Mouse (Mus musculus) CH12.LX (cell line): ENCODE measurements at regions not wholly inside any gene's neighbourhood (a gene's known extent, or its start where the extent isn't known, plus 50 kb on each side); places are given as distances from the start of the nearest gene placed in this dataset.

Source experiments
- DNase-seq: peaks from one replicate; pipeline ENCODE4 v3.0.0-alpha.2; 2013; ENCODE audit errors: extremely low read depth
- H3K27ac ChIP-seq: 2 replicates; pipeline ENCODE4 v1.5.1; 2012; ENCODE audit warnings: low read depth, mild to moderate bottlenecking, control low read depth, moderate library complexity; ENCODE audit not compliant: insufficient read depth
- H3K27me3 ChIP-seq: replicated peaks from 2 replicates; pipeline ENCODE3; 2012; ENCODE audit warnings: inconsistent platforms
- H3K36me3 ChIP-seq, 2 experiments: replicated peaks in 1 of 2; 2 replicates each; pipeline versions ENCODE3 to v1.6.1; 2012; ENCODE audit warnings: inconsistent platforms in 1 of 2, low read length in 1 of 2, mild to moderate bottlenecking in 1 of 2, mixed read lengths in 1 of 2, moderate library complexity in 1 of 2; ENCODE audit not compliant: control insufficient read depth in 1 of 2, insufficient read depth in 1 of 2
- H3K4me1 ChIP-seq, 2 experiments: 2 replicates each; pipeline ENCODE4 v1.6.1; 2012; ENCODE audit warnings: inconsistent platforms in 1 of 2, moderate library complexity in 1 of 2; ENCODE audit not compliant: insufficient read depth in 2 of 2, control insufficient read depth in 1 of 2
- H3K4me2 ChIP-seq: 2 replicates; pipeline ENCODE4 v1.6.1; 2012; ENCODE audit warnings: low read depth, mild to moderate bottlenecking, control low read depth; ENCODE audit not compliant: poor library complexity, insufficient read depth, severe bottlenecking
- H3K4me3 ChIP-seq, 3 experiments: fragments of 150-350 bp in 1 of 3; sonication (generic) in 1 of 3; replicated peaks in 1 of 3; 2 replicates each; pipeline versions ENCODE3 to v1.5.1; 2011 to 2012; ENCODE audit warnings: low read depth in 2 of 3, low read length in 2 of 3, mild to moderate bottlenecking in 2 of 3, moderate library complexity in 2 of 3, control low read depth in 1 of 3, improper control_type of control experiment in 1 of 3, inconsistent platforms in 1 of 3, mixed read lengths in 1 of 3; ENCODE audit not compliant: poor library complexity in 1 of 3
- H3K79me2 ChIP-seq: replicated peaks from 2 replicates; pipeline ENCODE4 v1.6.1; 2012; ENCODE audit warnings: mild to moderate bottlenecking, moderate library complexity; ENCODE audit not compliant: control insufficient read depth, poor library complexity, insufficient read depth, severe bottlenecking; ENCODE audit errors: extremely low read depth
- H3K9ac ChIP-seq: 2 replicates; pipeline ENCODE4 v1.6.1; 2012; ENCODE audit warnings: low read depth, mild to moderate bottlenecking, control low read depth, moderate library complexity; ENCODE audit not compliant: insufficient read depth
- H3K9me3 ChIP-seq: replicated peaks from 2 replicates; pipeline ENCODE3; 2012; ENCODE audit warnings: low read length, inconsistent platforms, mixed read lengths
- BHLHE40 ChIP-seq: IDR thresholded peaks from 2 replicates; pipeline ENCODE4 v1.6.1; 2011; ENCODE audit warnings: mild to moderate bottlenecking, low read depth, low read length, improper control_type of control experiment
- CHD1 ChIP-seq: IDR thresholded peaks from 2 replicates; pipeline ENCODE4 v1.6.1; 2012; ENCODE audit warnings: low read depth, low read length, improper control_type of control experiment, inconsistent platforms
- CTCF ChIP-seq, 2 experiments: IDR thresholded peaks in 1 of 2; conservative IDR thresholded peaks in 1 of 2; 2 replicates each; pipeline ENCODE4 v1.5.1; 2011 to 2012; ENCODE audit warnings: low read depth in 2 of 2, low read length in 2 of 2, improper control_type of control experiment in 1 of 2, inconsistent platforms in 1 of 2, mild to moderate bottlenecking in 1 of 2, moderate library complexity in 1 of 2
- ELF1 ChIP-seq: IDR thresholded peaks from 2 replicates; pipeline ENCODE4 v1.6.1; 2014; ENCODE audit warnings: low read depth, mild to moderate bottlenecking, inconsistent platforms, low read length, improper control_type of control experiment
- ETS1 ChIP-seq: conservative IDR thresholded peaks from 2 replicates; pipeline ENCODE4 v1.6.1; 2012; ENCODE audit warnings: low read depth, mild to moderate bottlenecking, inconsistent platforms, low read length, improper control_type of control experiment, moderate library complexity
- HCFC1 ChIP-seq: IDR thresholded peaks from 2 replicates; pipeline ENCODE4 v1.6.1; 2012; ENCODE audit warnings: low read depth, mild to moderate bottlenecking, inconsistent platforms, low read length, improper control_type of control experiment
- IRF4 ChIP-seq: IDR thresholded peaks from 2 replicates; pipeline ENCODE4 v1.6.1; 2014; ENCODE audit warnings: low read depth, mild to moderate bottlenecking, inconsistent platforms, low read length, improper control_type of control experiment
- JUND ChIP-seq: conservative IDR thresholded peaks from 2 replicates; pipeline ENCODE4 v1.6.1; 2011; ENCODE audit warnings: low read depth, low read length, improper control_type of control experiment
- KAT2A ChIP-seq: IDR thresholded peaks from 2 replicates; pipeline ENCODE4 v1.6.1; 2012; ENCODE audit warnings: low read length, improper control_type of control experiment, inconsistent platforms; ENCODE audit not compliant: insufficient replicate concordance
- MAZ ChIP-seq: IDR thresholded peaks from 2 replicates; pipeline ENCODE4 v1.6.1; 2012; ENCODE audit warnings: low read depth, mild to moderate bottlenecking, inconsistent platforms, low read length, improper control_type of control experiment, moderate library complexity
- MEF2A ChIP-seq: IDR thresholded peaks from 2 replicates; pipeline ENCODE4 v1.6.1; 2014; ENCODE audit warnings: low read depth, mild to moderate bottlenecking, inconsistent platforms, low read length, improper control_type of control experiment, borderline replicate concordance
- MXI1 ChIP-seq: IDR thresholded peaks from 2 replicates; pipeline ENCODE4 v1.6.1; 2011; ENCODE audit warnings: mild to moderate bottlenecking, low read depth, low read length, improper control_type of control experiment
- MYC ChIP-seq: IDR thresholded peaks from 2 replicates; pipeline ENCODE4 v1.6.1; 2011; ENCODE audit warnings: low read depth, mild to moderate bottlenecking, improper control_type of control experiment, low read length
- NELFE ChIP-seq: IDR thresholded peaks from 2 replicates; pipeline ENCODE4 v1.6.1; 2011; ENCODE audit warnings: low read depth, low read length, improper control_type of control experiment
- PAX5 ChIP-seq: IDR thresholded peaks from 2 replicates; pipeline ENCODE4 v1.6.1; 2012; ENCODE audit warnings: low read length, inconsistent platforms, mixed read lengths
- POLR2A ChIP-seq: IDR thresholded peaks from 2 replicates; pipeline ENCODE4 v1.6.1; 2011; ENCODE audit warnings: low read depth, mild to moderate bottlenecking, improper control_type of control experiment, low read length
- RAD21 ChIP-seq: IDR thresholded peaks from 2 replicates; pipeline ENCODE4 v1.6.1; 2011; ENCODE audit warnings: low read depth, mild to moderate bottlenecking, low read length, improper control_type of control experiment, moderate library complexity
- RCOR1 ChIP-seq: conservative IDR thresholded peaks from 2 replicates; pipeline ENCODE4 v1.6.1; 2012; ENCODE audit warnings: low read depth, mild to moderate bottlenecking, inconsistent platforms, low read length, improper control_type of control experiment
- SMC3 ChIP-seq: IDR thresholded peaks from 2 replicates; pipeline ENCODE4 v1.6.1; 2011; ENCODE audit warnings: low read depth, low read length, improper control_type of control experiment
- TBP ChIP-seq: conservative IDR thresholded peaks from 2 replicates; pipeline ENCODE4 v1.6.1; 2011; ENCODE audit warnings: low read depth, low read length, improper control_type of control experiment
- TCF12 ChIP-seq: IDR thresholded peaks from 2 replicates; pipeline ENCODE4 v1.6.1; 2014; ENCODE audit warnings: low read depth, mild to moderate bottlenecking, inconsistent platforms, low read length, improper control_type of control experiment
- UBTF ChIP-seq: IDR thresholded peaks from 2 replicates; pipeline ENCODE4 v1.6.1; 2012; ENCODE audit warnings: low read depth, mild to moderate bottlenecking, inconsistent platforms, low read length, improper control_type of control experiment, moderate library complexity
- USF2 ChIP-seq: conservative IDR thresholded peaks from 2 replicates; pipeline ENCODE4 v1.6.1; 2011; ENCODE audit warnings: low read depth, low read length, improper control_type of control experiment
- ZKSCAN1 ChIP-seq: IDR thresholded peaks from 2 replicates; pipeline ENCODE4 v1.6.1; 2012; ENCODE audit warnings: low read depth, inconsistent platforms, low read length, improper control_type of control experiment, borderline replicate concordance
- dilution Hi-C: fragments of 300-500 bp; cut with MboI; formaldehyde crosslinking; loops from 2 replicates; pipeline ENCODE4 v1.14.3; 2020; ENCODE audit warnings: low sequenced_read_pairs; ENCODE audit not compliant: extremely low pct_unique_long_range_greater_than_20kb, extremely low pct_ligation_motif_present
- in situ Hi-C: fragments of 300-500 bp; cut with MboI; formaldehyde crosslinking; loops from 3 replicates; pipeline ENCODE4 v1.14.3; 2019; ENCODE audit warnings: low sequenced_read_pairs, low pct_ligation_motif_present, low pct_unique_long_range_greater_than_20kb, mixed read lengths

DNA sequence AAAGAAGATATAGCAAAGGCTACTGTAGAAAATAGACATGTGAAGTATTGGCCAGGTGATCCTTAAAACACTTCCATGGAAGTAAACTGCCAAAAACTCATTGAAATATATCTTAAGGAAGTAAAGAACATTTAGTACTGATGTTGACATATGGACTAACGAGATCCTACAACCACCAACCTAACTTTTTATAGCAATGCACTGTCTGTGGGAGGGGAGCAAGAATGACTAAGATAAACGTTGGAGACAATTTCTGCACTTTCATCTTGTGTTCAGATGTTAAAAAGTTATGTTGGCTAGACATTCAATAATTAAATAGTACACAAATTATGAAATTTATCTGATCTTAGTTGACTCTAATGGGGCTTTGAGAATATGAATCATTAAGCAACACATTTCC lies 534.5 kb upstream of the Nova1 start:
- H3K9me3 ChIP-seq, result no peaks in the 10 kb centered on the region
- H3K27me3 ChIP-seq, result no peaks in the 10 kb centered on the region
- H3K9ac ChIP-seq, result no peak overlapping the region
- H3K4me2 ChIP-seq, result no peak overlapping the region
- TF ChIP-seq IRF4 (no peak), RCOR1 (no peak), PAX5 (no peak), ZKSCAN1 (no peak), TBP (no peak), MYC (no peak), JUND (no peak), HCFC1 (no peak), MEF2A (no peak), SMC3 (no peak), ETS1 (no peak), RAD21 (no peak), USF2 (no peak), CTCF (conservative IDR thresholded peaks at IDR 0.05 in 1 of 2, IDR thresholded peaks at IDR 0.05 in 1 of 2; ENCODE audit: low read depth in 2 of 2, low read length in 2 of 2) (no peak), POLR2A (no peak), TCF12 (no peak), UBTF (no peak)
- TF ChIP-seq, all 38 proteins: peak for 0
- H3K4me1 ChIP-seq, result no peaks in the 10 kb centered on the region
- H3K4me3 ChIP-seq, result no peak overlapping the region
- H3K79me2 ChIP-seq, result no peaks in the 10 kb centered on the region
- H3K36me3 ChIP-seq, result no peaks in the 10 kb centered on the region
- dilution Hi-C loops, result no loop called here
- no peak overlapping the region for H3K27ac ChIP-seq
- no peak for DNase-seq
- in situ Hi-C loops, result no loop called here

- dilution Hi-C loops, result no loop called here
Measured at GRCm38 (mm10) chr12:47351229-47351628, 532.5 kb upstream of the Nova1 start.

More at GRCm38 (mm10) chr12:47351229-47351628, 532.5 kb upstream of the Nova1 start:
- TF ChIP-seq NELFE, result no peak
- no peak for TF ChIP-seq MEF2A
- no peak for TF ChIP-seq UBTF
- TF ChIP-seq TBP, result no peak
- no peak for TF ChIP-seq HCFC1
- TF ChIP-seq USF2, result no peak
- no peak for TF ChIP-seq MXI1
- TF ChIP-seq SMC3, result no peak
- TF ChIP-seq KAT2A, result no peak
- no peak for TF ChIP-seq BHLHE40
- no peak for TF ChIP-seq ELF1
- TF ChIP-seq MAZ, result no peak
- TF ChIP-seq CHD1, result no peak
- no peak for TF ChIP-seq IRF4
- no peak overlapping the region for H3K9ac ChIP-seq
- H3K36me3 ChIP-seq, result no peaks in the 10 kb centered on the region
- H3K4me1 ChIP-seq, result no peaks in the 10 kb centered on the region
- no peak overlapping the region for H3K4me2 ChIP-seq
- no peak for DNase-seq
- H3K79me2 ChIP-seq, result no peaks in the 10 kb centered on the region
- no peaks in the 10 kb centered on the region for H3K9me3 ChIP-seq
- no peak overlapping the region for H3K4me3 ChIP-seq
- no peak overlapping the region for H3K27ac ChIP-seq
- in situ Hi-C loops, result no loop called here
- H3K27me3 ChIP-seq, result no peaks in the 10 kb centered on the region
